Mouse (Mus musculus): ENCODE measurements around the gene Chadl. TPM values are rescaled to one million over a fixed set of nuclear protein-coding genes. Genes with fewer than 3 reads are reported as not detected.

The Chadl gene
- total RNA-seq, 2 experiments from 2014 or later, result 9.7 to 11.8 TPM

Other genes with a start within 250 kb of the Chadl start
- gene Rbx1, start 231.0 kb downstream of the Chadl start, total RNA-seq (2021), result 100 to 1,000 TPM; 128 to 135 TPM
- 10 to 100 TPM; 66.0 to 70.6 TPM for gene Ep300, start 111.9 kb downstream of the Chadl start, total RNA-seq (2021)
- 10 to 100 TPM; 37.1 to 44.8 TPM for gene L3mbtl2, start 33.4 kb downstream of the Chadl start, total RNA-seq (2021)
- gene Zc3h7b, start 47.8 kb upstream of the Chadl start, total RNA-seq (2021), result 100 to 1,000 TPM; 154 to 159 TPM
- gene Rangap1, start 48.2 kb upstream of the Chadl start, total RNA-seq (2021), result 100 to 1,000 TPM; 158 to 167 TPM
- gene Tef, start 105.1 kb upstream of the Chadl start, total RNA-seq (2021), result 100 to 1,000 TPM; 293 to 297 TPM
- 10 to 100 TPM; 33.8 to 45.2 TPM for gene Tob2, start 161.5 kb upstream of the Chadl start, total RNA-seq (2021)
- gene Phf5a, start 174.6 kb upstream of the Chadl start, total RNA-seq (2021), result 10 to 100 TPM; 34.3 to 36.2 TPM
- 100 to 1,000 TPM; 452 to 460 TPM for gene Aco2, start 175.0 kb upstream of the Chadl start, total RNA-seq (2021)
- 10 to 100 TPM; 47.4 to 50.7 TPM for gene Polr3h, start 229.0 kb upstream of the Chadl start, total RNA-seq (2021)
- 10 to 100 TPM; 71.1 to 72.6 TPM for gene Csdc2, start 239.5 kb upstream of the Chadl start, total RNA-seq (2021)

Data from layer of hippocampus, adult 18-20 months (tissue).